Mouse (Mus musculus) cerebellum, postnatal 14 days (tissue): ENCODE measurements at regions not wholly inside any gene's neighbourhood (a gene's known extent, or its start where the extent isn't known, plus 50 kb on each side); places are given as distances from the start of the nearest gene placed in this dataset.
"Not testable (repeated sequence)": the region's sequence is repeated elsewhere in the genome, so short reads cannot be mapped to it uniquely, and the experiment has no call there.

Experiments
- DNase-seq, 2 experiments: peaks; one replicate each; pipeline ENCODE4 v3.0.0; 2021; ENCODE audit warnings: mixed read lengths in 2 of 2

- not testable (repeated sequence) for DNase-seq
Measured at GRCm38 (mm10) chr4:3497392-3497791, 312.2 kb upstream of the Vmn1r3 start.

DNA sequence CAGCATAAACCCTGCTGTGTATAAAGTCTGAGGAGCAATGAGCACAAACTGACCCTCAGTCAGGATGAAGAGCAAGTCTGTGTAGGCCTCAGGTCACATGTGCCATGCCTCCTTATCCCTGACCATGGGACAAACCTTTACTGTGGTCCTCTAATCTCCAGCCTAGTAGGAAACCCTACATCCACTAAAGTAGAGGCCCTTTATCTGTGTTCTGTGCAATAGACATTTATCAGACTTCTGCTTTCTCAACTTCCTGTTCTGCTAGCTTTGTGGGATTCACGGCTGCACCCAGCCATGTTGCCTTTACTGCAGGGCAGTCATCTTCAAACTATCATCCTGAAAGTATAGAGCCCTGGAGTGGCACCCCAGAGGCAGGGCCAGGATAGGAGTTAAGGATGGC lies 310.8 kb upstream of the Vmn1r3 start:
- DNase-seq, result not testable (repeated sequence)

DNA sequence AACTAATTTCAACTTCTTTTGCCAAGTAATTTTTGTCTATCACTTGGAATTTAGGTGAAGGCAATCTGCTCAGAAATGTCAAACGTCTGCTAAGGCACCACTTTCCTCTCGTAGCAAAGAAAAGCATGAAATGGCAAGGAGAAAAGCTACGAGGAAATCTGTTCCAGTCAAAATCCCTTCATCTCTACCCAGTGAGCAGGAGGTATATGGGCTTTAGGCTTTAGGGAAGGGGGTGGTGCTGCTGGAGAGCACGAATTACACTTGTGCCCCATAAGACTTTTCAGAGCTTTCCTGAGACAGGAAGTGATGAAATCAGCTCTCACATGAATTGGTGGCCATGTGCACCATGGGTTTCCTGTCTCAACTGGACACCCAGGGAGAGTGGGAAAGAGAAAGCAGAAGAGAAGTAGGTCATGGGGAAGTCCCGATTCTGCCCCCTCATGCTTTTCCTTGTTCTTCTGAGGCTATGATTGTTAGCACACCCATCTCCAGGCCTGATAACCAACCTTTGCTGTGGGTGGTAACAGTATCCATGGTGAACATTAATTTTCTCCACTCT lies 309.0 kb upstream of the Vmn1r3 start:
- not testable (repeated sequence) for DNase-seq

DNA sequence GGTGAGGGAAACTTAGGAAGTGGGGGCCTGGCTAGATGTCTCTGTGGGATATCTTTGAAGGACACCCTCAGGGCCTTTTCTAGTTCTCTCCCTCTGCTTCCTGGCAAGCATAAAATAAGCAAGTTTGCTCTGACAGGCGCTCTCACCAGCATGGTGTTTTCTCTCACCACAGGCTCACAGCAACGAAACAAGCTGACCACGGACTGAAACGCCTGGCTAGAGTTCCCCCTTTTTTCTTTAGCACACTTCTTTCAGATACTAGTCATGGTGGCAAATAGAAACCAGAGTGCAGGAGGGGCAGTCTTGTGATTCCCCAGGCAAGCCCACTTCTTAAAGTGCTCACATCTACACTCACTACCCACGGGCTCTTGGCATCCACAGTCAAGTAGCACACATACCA lies 305.7 kb upstream of the Vmn1r3 start:
- not testable (repeated sequence) for DNase-seq

GRCm38 (mm10) chr4:3482092-3482491 lies 296.9 kb upstream of the Vmn1r3 start:
- DNase-seq, result no peak

DNA sequence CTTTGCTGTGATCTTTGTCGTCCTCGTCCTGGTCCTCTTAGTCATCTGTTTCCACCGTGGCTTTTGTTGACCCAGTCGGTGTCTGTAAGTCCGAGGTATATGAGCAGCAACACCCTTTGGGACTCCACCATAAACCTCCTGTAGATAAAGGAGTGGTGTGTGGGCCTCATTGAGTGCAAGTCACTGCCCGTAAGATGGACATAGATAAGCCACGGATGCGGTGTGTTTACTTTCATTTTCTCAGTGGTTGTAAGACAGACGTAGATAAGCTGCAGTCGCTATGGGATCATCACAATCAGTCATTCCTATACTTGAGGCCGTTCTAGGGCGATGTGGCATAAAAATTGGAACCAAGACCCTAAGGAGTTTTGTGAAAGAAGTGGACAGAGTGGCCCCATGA lies 271.6 kb upstream of the Vmn1r3 start:
- no peak for DNase-seq

DNA sequence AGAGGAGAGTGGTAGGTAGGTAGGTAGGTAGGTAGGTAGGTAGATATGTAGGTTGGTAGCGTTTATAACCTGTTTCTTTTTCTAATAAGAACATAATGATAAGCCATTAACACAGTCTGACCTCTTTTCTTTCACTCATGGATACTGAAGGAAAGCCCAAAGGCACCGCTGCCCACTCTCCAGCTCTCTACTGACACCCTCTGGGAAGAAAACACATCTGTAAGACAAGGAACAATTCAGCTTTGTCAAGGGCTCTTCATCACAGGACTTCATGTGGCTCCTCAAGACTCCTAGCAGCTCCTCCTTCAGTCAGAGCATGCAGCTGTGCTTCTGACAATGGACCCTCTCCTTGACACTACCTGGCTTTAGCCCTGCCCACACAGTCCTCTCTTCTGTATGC lies 252.2 kb upstream of the Vmn1r3 start:
- not testable (repeated sequence) for DNase-seq

DNA sequence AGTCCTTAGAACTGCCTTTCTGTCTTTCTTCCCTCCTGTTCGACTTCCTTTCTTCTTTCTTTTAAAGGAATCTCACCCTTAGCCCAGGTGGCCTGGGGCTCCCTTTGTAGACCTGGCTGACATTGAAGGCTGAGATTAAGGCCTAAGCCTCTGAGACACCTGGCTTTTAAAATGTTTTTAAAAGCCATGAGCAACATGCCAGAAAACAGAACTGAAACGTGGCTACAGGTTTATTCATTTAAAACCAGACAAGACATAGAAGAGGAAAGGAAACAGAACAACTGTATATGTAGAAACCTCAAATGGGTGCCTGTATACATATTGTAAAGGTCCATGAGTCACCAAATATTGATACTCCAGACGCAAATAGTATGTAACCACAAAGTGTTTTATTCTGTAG lies 242.8 kb upstream of the Vmn1r3 start:
- DNase-seq, result no peak

DNA sequence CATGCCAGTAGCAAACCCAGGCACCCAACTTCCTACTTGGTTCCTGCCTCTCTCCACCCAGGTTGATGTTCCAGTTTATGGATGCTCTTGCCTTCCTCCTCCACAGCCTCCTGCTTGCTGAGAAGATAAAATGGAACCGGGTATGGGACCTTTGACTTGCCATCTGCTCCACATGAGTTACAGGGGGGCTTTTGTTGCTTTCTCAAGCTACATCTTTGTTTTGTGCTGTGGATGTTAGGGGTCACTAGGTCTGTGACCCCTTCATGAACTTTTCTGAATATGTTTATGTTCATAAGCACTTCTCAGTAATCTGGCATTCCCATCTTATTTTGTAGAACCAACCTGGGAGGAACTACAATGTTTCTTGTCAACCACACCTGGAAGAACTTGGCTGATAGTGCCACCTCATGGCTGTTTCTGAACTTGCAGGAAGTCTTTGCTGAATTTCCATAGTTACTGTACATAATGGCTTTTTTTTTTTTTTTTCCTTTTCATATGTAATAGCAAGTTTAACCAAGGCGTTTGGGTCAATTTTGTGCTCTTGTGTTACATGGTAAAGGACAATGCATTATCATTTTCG lies 234.9 kb upstream of the Vmn1r3 start:
- peak; percentile 21 to 30 for DNase-seq

DNA sequence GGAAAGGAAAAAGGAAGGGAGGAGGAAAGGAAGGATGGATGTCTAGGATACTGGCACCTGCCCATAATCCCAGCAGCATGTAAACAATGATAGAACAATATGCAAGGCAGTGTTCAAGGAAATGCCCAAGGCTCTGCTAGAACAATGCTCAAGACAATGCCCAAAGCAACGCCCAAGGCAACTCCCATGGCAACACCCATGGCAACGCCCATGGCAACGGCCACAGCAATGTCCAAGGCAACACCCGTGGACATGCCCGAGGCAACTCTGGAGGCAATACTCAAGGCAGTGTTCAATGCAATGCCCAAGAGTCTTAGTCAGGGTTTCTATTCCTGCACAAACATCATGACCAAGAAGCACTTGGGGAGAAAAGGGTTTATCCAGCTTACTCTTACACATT lies 231.5 kb upstream of the Vmn1r3 start:
- no peak for DNase-seq

- DNase-seq, result not testable (repeated sequence)
Measured at GRCm38 (mm10) chr4:3414442-3415022, 229.4 kb upstream of the Vmn1r3 start.

DNA sequence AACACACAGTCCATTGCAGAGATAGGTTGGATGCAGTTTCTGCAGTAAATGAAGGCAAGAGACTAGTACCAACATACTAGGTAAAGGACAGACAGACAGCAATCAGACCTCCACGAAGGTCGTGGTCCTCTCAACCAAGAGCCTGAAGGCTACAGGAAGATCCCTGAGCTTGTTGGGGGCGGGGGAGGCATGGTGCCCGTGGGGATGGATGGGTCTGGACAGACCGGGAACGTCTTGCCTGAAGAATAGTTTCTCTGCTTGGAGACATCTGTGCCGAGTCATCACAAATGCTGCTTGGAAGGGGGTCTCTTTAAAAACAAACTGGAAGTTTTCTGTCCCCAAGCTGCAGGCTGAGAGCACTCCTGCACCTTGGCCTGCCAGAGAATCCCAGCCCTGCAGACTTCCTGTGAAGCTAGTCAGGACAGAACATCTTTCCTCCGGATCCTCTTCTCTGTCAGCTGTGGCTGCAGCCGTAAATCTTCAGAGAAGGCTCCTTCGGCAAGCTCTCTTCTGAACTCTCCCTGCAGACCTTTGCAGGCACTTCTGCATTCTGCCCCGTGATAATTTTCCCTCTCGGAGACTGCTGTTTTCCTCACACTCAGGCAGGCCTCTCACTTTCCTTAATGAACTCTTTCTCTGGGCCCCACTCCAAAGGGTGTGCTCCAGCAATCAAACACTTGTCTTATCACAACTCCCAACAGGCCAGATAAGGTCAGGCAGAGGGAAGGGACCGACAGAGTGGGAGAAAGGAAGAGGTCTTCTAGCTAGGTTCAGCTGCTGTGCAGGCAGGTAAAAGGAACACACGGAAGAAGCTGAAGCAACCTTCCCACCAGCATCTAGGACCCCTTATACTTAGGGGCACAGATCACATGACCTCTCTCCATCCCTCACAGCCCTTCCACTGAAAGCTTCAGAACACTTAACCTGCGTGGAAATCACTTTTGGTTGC lies 228.6 kb upstream of the Vmn1r3 start:
- DNase-seq, result no peak

GRCm38 (mm10) chr4:3412323-3412722 lies 227.2 kb upstream of the Vmn1r3 start:
- DNase-seq, result not testable (repeated sequence)

- not testable (repeated sequence) for DNase-seq
Measured at GRCm38 (mm10) chr4:3402856-3403255, 217.7 kb upstream of the Vmn1r3 start.

DNA sequence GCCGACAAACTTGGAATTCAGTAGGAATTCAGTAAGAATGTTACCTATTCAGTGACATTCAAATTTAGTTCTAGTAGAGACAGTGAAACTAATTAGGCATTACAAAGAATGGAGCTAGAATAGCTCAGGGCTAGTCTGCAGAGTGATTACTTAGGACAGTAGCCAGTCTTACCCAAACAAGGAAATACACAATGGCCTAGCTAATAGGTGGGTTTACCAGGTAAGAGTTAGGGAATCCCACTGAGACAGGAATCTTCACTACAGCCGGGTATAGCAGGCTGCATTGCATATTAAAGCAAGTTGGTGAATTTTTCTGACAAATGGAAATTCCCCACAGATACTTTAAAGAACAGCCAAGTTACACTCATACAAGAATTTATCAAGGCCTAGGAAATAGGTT lies 216.6 kb upstream of the Vmn1r3 start:
- not testable (repeated sequence) for DNase-seq

DNA sequence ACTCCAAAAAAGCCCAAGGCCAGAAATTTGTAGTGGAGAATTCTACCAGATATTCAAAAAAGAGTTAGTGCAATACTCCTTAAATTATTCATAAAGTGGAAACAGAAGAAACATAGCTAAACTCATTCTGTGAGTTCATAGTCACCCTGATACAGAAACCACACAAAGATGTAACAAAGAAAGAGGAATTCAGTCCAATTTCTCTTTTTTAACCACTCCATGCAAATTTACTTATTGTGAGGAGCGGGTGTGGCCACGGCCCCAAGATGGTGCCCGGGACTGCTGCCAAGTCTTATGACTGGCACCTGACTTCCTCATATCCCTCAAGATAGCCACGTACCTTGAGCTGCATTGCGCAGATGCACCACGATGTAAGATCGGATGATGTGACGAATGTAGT lies 206.4 kb upstream of the Vmn1r3 start:
- DNase-seq, result not testable (repeated sequence)

- not testable (repeated sequence) for DNase-seq
Measured at GRCm38 (mm10) chr4:3373027-3373763, 188.0 kb upstream of the Vmn1r3 start.

DNA sequence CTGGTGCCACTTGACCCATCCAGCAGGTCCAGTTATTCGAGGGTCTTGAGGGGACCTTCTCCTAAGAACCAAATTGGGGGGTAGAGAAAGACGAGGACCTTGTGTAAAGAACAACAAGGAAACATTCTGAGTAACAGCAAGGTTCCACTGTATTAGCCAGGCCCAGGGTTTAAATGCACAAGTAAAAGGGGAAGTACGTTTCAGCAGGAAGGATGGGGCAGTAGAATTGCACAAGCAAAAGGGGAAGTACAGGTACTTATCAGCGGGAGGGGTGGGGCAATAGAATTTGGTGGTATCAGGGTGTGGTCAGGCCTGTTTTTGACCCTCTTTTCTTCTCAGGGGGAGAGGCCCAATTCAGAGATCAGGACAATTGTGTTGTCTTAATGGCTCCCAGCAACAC lies 182.9 kb upstream of the Vmn1r3 start:
- not testable (repeated sequence) for DNase-seq

DNA sequence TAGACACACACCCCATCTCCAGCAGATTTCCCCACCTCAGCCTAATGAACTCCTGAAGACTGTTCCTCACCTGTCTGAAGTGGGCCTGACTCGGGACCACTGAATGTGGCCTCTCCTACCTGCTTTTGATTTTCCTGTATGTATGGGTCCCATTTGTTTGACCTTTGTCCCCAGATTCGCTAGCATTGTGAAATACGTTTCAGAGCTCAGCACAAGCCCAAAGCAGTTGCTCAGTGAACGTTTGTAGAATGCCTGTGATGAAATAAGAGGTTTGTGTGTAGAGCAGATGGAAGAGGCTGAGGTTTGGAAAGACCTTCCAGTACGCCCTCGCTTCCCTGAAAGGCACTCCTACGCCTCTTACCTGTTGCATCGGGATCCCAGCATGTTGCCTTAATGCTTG lies 158.3 kb upstream of the Vmn1r3 start:
- DNase-seq, result not testable (repeated sequence)

DNA sequence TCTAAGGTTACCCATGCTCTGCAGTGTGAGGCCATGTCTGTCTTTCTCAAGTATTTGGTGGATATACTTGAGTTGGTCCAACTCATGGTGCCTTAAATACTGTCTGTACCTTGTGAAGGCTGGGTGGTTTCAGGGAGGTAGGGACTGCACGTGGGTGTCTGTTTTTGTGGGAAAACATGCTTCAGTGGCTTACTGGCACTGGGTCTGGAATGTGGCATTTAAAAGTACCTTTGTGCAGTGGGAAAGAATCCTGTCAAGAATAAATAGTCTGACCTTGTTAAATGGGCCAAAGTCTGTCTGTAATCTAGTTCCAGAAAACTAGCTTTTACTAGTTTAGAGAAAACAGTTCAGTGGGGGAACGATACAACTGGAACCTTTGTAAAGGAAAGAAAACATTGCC lies 157.5 kb upstream of the Vmn1r3 start:
- not testable (repeated sequence) for DNase-seq

DNA sequence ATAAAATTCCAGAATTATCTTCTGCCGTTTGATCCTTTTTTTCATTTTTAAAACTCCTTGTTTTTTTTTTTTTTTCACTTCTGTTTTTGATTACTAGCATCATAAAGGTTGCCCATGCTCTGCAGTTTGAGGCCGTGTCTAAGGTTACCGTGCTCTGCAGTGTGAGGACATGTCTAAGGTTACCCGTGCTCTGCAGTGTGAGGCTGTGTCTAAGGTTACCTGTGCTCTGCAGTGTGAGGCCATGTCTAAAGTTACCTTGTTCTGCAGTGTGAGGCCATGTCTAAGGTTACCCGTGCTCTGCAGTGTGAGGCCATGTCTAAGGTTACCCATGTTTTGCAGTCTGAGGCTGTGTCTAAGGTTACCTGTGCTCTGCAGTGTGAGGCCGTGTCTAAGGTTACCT lies 157.0 kb upstream of the Vmn1r3 start:
- DNase-seq, result not testable (repeated sequence)
